Mouse (Mus musculus): ENCODE results near the gene Naa35. TPM values are rescaled to one million over a fixed set of nuclear protein-coding genes. Genes with fewer than 3 reads are reported as not detected.

Naa35 gene
- polyA plus RNA-seq, 1 experiment from 2014 or later, result 179 TPM

DNA sequence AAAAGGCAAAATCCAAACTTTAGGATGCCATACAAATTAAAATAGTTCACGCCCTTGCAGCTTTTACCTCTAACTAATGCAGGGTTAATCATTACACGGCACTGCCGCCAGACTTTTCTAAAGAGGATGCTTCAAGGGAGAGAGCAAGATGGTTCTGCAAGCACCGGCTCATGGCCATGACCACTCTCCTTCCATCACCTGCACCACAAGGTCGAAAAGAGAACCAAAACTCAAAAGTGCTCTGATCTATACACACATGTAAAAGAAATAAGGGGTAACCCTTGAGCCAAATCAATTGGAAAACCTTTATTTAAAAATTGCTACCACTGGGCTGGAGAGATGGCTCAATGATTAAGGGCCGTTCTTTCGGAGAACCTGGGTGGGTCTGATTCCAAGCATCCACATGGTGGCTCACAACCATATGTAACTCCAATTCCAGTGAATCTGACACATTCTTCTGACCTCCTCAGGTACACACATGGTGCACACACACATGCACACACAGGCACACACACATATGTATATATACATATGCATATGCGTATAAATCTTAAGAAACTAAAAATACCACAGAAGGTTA, 29.4 kb upstream of the Naa35 start:
- peaks cover 19% of the 10 kb centered on the region for H3K4me1 ChIP-seq
- H3K9ac ChIP-seq, result peak overlapping the region; percentile 9; the same call in 1 of the 2 replicates
- WGBS, result 84% methylated on average over 8 of the region's 8 CpGs
- H3K36me3 ChIP-seq (ENCODE audit: poor library complexity, severe bottlenecking), result no peaks in the 10 kb centered on the region
- H3K4me3 ChIP-seq, result peak overlapping the region; percentile 76
- H3K27me3 ChIP-seq, result no peaks in the 10 kb centered on the region
- H3K9me3 ChIP-seq (replicated peaks), result no peaks in the 10 kb centered on the region
- H3K27ac ChIP-seq, result no peak overlapping the region
- no peak for ATAC-seq
- H3K4me2 ChIP-seq, result peak overlapping the region; percentile 94

DNA sequence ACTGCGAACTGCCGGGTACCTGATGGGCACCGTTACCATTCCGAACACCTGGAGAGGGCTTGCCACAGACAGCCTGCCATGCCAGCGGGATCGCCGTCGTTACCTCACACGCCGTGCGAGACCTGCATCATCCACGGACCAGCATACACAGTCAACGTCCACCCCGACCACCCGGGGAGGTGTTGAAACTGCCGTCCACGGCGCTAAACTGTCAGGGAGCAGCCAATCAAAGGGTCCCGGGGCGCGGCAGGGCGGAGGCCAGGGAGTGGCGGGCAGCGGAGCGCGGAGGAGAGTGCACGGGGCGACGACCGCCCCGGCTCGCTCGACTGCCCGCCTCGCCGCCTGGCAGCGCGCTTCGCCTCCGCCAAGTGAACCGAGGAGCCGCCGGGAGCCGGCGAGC, 28.4 kb upstream of the Naa35 start:
- H3K9me3 ChIP-seq (replicated peaks), result no peaks in the 10 kb centered on the region
- H3K9ac ChIP-seq, result peak overlapping the region; percentile 81
- WGBS, result under 1% methylated on average over 39 of the region's 45 CpGs
- peak overlapping the region; percentile 65 for H3K27ac ChIP-seq
- ATAC-seq, result peak; percentile 71
- peak overlapping the region; percentile 76 for H3K4me3 ChIP-seq
- H3K4me1 ChIP-seq, result peaks cover 19% of the 10 kb centered on the region
- no peaks in the 10 kb centered on the region for H3K36me3 ChIP-seq (ENCODE audit: poor library complexity, severe bottlenecking)
- H3K4me2 ChIP-seq, result peak overlapping the region; percentile 94
- no peaks in the 10 kb centered on the region for H3K27me3 ChIP-seq

DNA sequence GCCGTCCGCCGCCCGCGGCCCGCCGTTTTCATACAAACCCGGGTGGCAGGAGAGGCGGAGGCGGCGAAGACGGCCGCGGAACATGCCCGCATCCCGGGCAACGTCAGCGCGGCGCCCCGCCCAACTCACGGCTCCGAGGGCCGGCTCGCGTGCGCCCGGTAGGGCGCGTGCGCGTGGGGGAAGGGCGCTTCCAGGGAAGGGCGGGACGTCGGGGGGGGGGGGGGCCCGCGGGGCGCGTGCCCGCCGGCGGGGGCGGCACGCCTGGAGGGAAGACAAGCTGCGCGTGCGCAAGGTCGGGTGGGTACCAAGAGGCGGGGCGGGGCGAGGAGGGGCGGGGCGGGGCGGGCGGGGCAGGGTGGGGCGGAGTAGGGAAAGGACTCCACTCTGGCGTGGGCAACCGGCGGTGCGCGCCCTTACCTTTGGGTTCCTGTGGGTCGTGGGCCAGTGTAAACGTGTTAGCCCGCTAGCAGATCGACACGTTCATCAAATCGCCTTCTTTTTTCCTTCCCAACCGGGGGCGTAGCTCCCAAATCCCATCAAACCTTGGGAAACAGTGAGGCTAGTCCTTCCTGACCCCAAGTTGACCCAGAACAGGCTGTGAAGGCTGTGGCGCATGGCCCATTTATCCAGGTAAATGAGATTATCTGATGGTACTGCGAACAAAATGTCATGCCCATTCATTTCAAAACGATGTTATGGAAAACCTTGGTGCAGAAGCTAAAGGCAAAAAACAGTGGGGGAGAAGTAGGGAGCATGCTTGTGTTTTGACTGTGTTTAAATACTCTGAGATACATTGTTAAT, 27.7 kb upstream of the Naa35 start:
- Histone ChIP-seq H3K36me3 (ENCODE audit: poor library complexity, severe bottlenecking) (no peaks in the 10 kb centered on the region), H3K4me3 (peak overlapping the region; percentile 76), H3K27ac (peak overlapping the region; percentile 65), H3K9ac (peak overlapping the region; percentile 81), H3K4me1 (peaks cover 19% of the 10 kb centered on the region), H3K9me3 (replicated peaks) (no peaks in the 10 kb centered on the region), H3K4me2 (peak overlapping the region; percentile 94), H3K27me3 (no peaks in the 10 kb centered on the region)
- ATAC-seq, result peak; percentile 93
- WGBS, result under 1% methylated on average over 24 of the region's 73 CpGs

DNA sequence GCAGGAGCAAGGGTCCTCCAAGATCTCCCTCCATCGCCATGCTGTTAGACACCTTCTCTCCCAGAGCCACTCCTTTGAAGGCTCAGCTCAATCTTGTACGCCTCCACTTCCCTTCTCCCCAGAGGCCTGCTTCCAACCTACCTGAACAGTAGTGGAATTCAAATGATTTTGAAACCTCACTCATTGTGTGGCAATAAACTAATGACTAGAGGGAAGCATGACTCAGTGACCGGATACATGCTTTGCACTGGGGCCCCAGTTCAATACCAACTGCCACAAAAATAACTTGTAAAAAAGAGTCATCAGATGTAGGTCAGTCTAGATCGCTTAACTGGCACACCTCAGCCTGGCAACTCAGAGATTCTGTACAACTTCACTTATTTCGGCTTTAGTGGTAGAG, 26.3 kb upstream of the Naa35 start:
- Histone ChIP-seq H3K9ac (no peak overlapping the region), H3K36me3 (ENCODE audit: poor library complexity, severe bottlenecking) (no peaks in the 10 kb centered on the region), H3K4me2 (no peak overlapping the region), H3K4me3 (no peak overlapping the region), H3K27me3 (no peaks in the 10 kb centered on the region), H3K4me1 (peaks cover 19% of the 10 kb centered on the region), H3K27ac (no peak overlapping the region), H3K9me3 (replicated peaks) (no peaks in the 10 kb centered on the region)
- 96% methylated on average over 5 of the region's 5 CpGs for WGBS
- ATAC-seq, result no peak

DNA sequence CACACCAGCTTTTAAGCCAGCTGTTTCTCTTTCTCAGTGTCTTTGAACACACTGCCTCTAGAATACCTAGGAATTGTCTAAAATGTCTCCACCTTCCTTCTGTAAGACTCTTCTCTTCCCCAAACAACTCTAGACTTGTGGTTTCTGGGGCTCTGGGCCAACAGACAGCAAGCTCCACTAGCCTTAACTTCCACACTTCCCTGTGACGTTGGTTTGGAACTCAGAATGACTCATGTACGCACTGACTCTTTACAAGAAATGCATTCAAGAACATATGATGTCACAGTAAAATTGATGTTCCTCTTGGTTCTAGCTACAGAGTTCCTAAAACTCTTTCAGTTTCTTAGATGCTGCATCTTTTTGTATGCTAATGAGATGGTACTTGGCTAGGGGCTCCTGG, 22.6 kb upstream of the Naa35 start:
- H3K4me3 ChIP-seq, result no peak overlapping the region
- no peaks in the 10 kb centered on the region for H3K4me1 ChIP-seq
- no peak overlapping the region for H3K27ac ChIP-seq
- WGBS, result 87% methylated on average over 2 of the region's 2 CpGs
- no peaks in the 10 kb centered on the region for H3K27me3 ChIP-seq
- ATAC-seq, result no peak
- H3K9ac ChIP-seq, result no peak overlapping the region
- no peak overlapping the region for H3K4me2 ChIP-seq
- H3K36me3 ChIP-seq (ENCODE audit: poor library complexity, severe bottlenecking), result no peaks in the 10 kb centered on the region
- no peaks in the 10 kb centered on the region for H3K9me3 ChIP-seq (replicated peaks)

DNA sequence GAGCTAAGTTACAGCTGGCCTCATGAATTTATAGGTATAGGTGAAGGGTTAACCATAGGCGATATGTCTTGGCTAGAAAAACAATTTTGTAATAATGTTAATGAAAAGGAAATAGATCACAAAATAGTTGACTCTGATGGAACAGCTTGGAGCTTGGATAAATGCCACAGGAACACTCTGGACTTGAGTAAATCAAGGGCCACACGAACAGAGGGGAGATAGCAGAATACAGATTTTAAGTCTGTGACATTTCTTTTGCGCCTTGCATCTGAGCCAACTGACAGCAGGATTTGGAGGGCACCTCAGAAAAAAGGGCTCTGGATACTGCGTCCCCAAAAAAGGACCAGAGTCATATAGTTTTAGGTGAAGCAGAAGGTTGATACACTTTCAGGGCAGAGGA, 20.6 kb upstream of the Naa35 start:
- Histone ChIP-seq H3K4me1 (no peaks in the 10 kb centered on the region), H3K27ac (no peak overlapping the region), H3K36me3 (ENCODE audit: poor library complexity, severe bottlenecking) (no peaks in the 10 kb centered on the region), H3K9me3 (replicated peaks) (no peaks in the 10 kb centered on the region), H3K27me3 (no peaks in the 10 kb centered on the region), H3K9ac (no peak overlapping the region), H3K4me2 (no peak overlapping the region), H3K4me3 (no peak overlapping the region)
- WGBS, result 96% methylated on average over 4 of the region's 4 CpGs
- ATAC-seq, result no peak

DNA sequence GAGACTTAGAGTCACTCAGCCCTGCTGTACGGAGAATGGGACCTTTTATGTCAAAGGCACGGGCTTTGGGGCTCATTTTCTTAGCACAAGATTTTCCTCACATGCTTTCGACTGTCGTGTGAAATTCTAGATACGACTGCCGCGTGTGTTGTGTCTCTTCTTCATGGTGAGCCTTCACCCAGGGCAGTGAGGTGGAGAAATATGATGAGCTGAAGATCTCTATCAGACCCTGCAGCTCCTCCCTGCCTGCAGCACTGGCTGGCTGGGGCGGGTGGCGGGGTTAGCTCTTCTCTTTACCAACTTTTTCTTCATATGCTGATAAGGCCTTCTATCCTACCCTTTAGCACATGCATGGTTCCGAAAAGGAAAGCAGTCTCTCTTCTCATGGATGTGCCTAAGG, 20.1 kb upstream of the Naa35 start:
- WGBS, result 79% methylated on average over 10 of the region's 10 CpGs
- Histone ChIP-seq H3K4me3 (no peak overlapping the region), H3K9me3 (replicated peaks) (no peaks in the 10 kb centered on the region), H3K27ac (no peak overlapping the region), H3K27me3 (no peaks in the 10 kb centered on the region), H3K4me1 (no peaks in the 10 kb centered on the region), H3K36me3 (ENCODE audit: poor library complexity, severe bottlenecking) (no peaks in the 10 kb centered on the region), H3K4me2 (no peak overlapping the region), H3K9ac (no peak overlapping the region)
- ATAC-seq, result no peak

DNA sequence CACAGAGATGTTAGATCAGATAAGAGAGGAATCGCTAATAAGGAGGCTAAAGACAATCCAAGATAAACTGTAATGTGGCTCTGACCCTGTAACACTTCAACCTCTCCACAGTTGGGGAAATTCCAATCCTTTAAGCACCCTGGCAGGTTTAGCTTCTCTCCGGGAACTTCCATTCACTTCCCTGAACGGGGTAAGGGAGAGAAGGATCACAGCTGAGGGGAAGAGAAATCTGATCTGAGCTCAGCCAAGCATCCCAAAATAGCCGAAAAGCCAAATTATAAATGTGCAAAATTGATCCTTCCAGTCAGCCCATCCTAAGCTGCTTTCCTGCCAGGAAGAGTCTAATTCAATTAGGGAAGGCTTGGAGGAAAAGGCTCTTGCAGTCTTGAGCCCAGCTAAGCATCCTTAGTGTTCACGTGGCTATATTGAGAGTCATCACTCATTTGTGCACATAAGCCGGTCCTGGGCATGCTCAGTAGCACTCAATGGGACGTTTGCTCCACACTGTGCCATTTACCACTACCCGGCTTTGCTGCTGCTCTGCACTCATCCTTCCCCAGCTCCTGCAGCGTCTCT, 19.0 kb upstream of the Naa35 start:
- Histone ChIP-seq H3K27ac (no peak overlapping the region), H3K9ac (no peak overlapping the region), H3K36me3 (ENCODE audit: poor library complexity, severe bottlenecking) (no peaks in the 10 kb centered on the region), H3K9me3 (replicated peaks) (no peaks in the 10 kb centered on the region), H3K4me2 (no peak overlapping the region), H3K4me1 (no peaks in the 10 kb centered on the region), H3K4me3 (no peak overlapping the region), H3K27me3 (no peaks in the 10 kb centered on the region)
- 67% methylated on average over 9 of the region's 9 CpGs for WGBS
- ATAC-seq, result no peak

DNA sequence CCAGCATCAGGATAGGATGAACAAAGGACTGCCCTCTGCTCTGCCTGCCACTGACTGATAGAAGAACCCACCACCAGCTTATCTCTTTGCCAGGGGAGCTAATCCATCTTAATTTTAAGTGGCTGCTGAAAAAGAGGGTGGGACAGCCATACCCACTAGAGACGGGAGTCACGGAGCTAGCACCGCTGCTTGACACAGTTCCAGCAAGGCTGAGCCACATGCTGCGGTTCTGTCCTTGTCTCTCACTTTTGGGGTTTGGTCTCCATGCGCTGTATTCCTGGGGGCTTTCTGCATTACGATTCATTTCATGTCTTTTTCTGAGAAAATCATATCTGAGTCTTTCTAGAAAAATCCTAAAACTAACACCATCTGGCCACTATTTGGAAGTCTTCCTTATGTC, 14.0 kb upstream of the Naa35 start:
- Histone ChIP-seq H3K9ac (no peak overlapping the region), H3K4me3 (no peak overlapping the region), H3K27me3 (no peaks in the 10 kb centered on the region), H3K4me2 (no peak overlapping the region), H3K9me3 (replicated peaks) (no peaks in the 10 kb centered on the region), H3K27ac (no peak overlapping the region), H3K4me1 (no peaks in the 10 kb centered on the region), H3K36me3 (ENCODE audit: poor library complexity, severe bottlenecking) (no peaks in the 10 kb centered on the region)
- 90% methylated on average over 6 of the region's 6 CpGs for WGBS
- ATAC-seq, result no peak

DNA sequence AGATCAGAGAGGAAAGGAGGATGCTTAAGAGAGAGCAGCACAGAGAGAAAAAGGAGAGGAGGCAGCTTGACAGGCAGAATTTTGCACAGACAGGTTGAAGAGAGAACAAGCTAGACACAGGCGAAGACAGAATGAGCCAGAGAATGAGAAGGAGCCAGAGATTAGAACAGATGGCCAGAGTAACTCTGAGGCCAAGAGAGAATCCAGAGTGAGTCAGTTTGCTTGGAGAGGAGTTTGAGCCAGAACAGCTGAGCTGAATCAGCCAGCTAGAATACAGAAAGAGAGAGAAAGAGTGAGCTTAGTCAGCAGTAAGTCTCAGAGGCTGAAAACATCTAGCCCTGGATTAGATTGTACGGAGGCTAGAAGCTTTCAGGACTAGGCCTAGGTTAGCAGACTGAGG, 12.5 kb upstream of the Naa35 start:
- ATAC-seq, result no peak
- Histone ChIP-seq H3K27ac (no peak overlapping the region), H3K9ac (no peak overlapping the region), H3K36me3 (ENCODE audit: poor library complexity, severe bottlenecking) (no peaks in the 10 kb centered on the region), H3K4me1 (no peaks in the 10 kb centered on the region), H3K9me3 (replicated peaks) (no peaks in the 10 kb centered on the region), H3K4me2 (no peak overlapping the region), H3K4me3 (no peak overlapping the region), H3K27me3 (no peaks in the 10 kb centered on the region)
- WGBS, result 84% methylated on average over 2 of the region's 2 CpGs

DNA sequence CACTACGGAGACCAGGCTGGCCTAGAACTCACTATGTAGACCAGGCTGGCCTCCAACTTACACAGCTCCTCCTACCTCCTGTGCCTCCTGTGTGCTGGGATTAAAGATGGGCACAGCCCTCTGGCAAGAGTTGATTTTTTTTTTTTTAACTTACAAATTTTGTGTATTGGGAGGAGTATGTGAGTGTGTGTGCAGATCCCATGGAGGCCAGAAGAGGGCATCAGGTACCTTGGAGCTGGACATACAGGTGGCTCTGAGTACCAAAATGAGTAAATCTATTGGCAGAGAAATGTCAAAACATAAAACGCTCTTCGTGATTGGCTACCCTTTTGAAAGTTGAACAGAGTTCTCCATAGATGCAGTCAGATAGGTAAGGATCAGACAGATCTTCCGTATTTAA, 4.1 kb upstream of the Naa35 start:
- no peaks in the 10 kb centered on the region for H3K36me3 ChIP-seq (ENCODE audit: poor library complexity, severe bottlenecking)
- no peaks in the 10 kb centered on the region for H3K9me3 ChIP-seq (replicated peaks)
- H3K4me3 ChIP-seq, result no peak overlapping the region
- 97% methylated on average over 4 of the region's 4 CpGs for WGBS
- H3K9ac ChIP-seq, result no peak overlapping the region
- no peak overlapping the region for H3K4me2 ChIP-seq
- H3K27ac ChIP-seq, result no peak overlapping the region
- no peak for ATAC-seq
- no peaks in the 10 kb centered on the region for H3K27me3 ChIP-seq
- H3K4me1 ChIP-seq, result peaks cover 12% of the 10 kb centered on the region

DNA sequence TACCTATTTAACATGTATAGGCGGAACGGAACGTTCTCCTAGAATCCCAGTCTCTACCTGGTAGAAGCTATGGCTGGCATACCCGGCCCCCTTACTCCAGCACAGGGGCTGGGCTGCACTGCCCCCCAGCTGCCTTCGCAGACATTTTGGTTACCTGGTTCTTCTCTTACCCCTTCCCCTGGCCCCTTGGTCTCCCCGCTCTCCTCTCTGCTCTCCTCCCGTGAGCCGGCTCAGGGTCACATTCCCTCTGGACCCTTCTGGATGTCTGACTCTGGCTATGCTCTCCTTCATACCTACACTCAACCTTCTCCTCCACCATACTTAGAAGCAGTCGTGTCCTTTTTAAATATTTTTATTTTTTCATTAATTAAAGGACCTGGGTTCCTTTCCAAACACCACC, 578 bp upstream of the Naa35 start:
- Histone ChIP-seq H3K27me3 (no peaks in the 10 kb centered on the region), H3K27ac (peak overlapping the region; percentile 54), H3K4me1 (peaks cover 35% of the 10 kb centered on the region), H3K4me2 (peak overlapping the region; percentile 98), H3K36me3 (ENCODE audit: poor library complexity, severe bottlenecking) (peaks cover 20% of the 10 kb centered on the region), H3K9ac (peak overlapping the region; percentile 77), H3K4me3 (peak overlapping the region; percentile 93), H3K9me3 (replicated peaks) (no peaks in the 10 kb centered on the region)
- peak; percentile 44 for ATAC-seq
- WGBS, result 3% methylated on average over 9 of the region's 9 CpGs

Measured in forebrain, embryonic 13.5 days (tissue).